Mouse (Mus musculus): ENCODE measurements around the gene Apbb2.

- TF ChIP-seq POLR2A (IDR thresholded peaks at IDR 0.05; ENCODE audit: borderline replicate concordance, insufficient read depth, low read length) = no peak
- no peak for TF ChIP-seq CTCF (IDR thresholded peaks at IDR 0.05; ENCODE audit: borderline replicate concordance, insufficient read depth, low read depth, low read length)
Measured at GRCm38 (mm10) chr5:66654220-66654619, 35.6 kb upstream of the Apbb2 start.
